Comparison of ENCODE assay signal across 8 mouse cellular contexts in genomic region chr10:87024884-87025283, GRCm38 (mm10). TPM values are rescaled to one million over a fixed set of nuclear protein-coding genes. Genes with fewer than 3 reads are reported as not detected.
DNase-seq lines count a peak whose midpoint lies in the region; ATAC-seq lines count a peak whose summit lies in the region.

No protein-coding gene starts in this region.

- peak; percentile 75; the same call in 1 of the 2 replicates for ATAC-seq in embryonic facial prominence, embryonic 12.5 days (ENCODE audit: insufficient number of reproducible peaks, insufficient read depth, low FRiP score, low TSS enrichment)
- peak; percentile 88 for ATAC-seq in kidney, embryonic 14.5 days (ENCODE audit: low FRiP score, low TSS enrichment)

- no peak overlapping the region for H3K4me3 ChIP-seq in embryonic facial prominence, embryonic 12.5 days
- H3K4me3 ChIP-seq in kidney, embryonic 14.5 days (ENCODE audit: low read length): no peak overlapping the region

- no peaks in the 10 kb centered on the region for H3K9me3 ChIP-seq in embryonic facial prominence, embryonic 12.5 days
- H3K9me3 ChIP-seq in kidney, embryonic 14.5 days (ENCODE audit: control insufficient read depth, low read length): no peaks in the 10 kb centered on the region

- H3K27ac ChIP-seq in embryonic facial prominence, embryonic 12.5 days: no peak overlapping the region
- H3K27ac ChIP-seq in kidney, embryonic 14.5 days (ENCODE audit: low read depth, low read length): no peak overlapping the region

- 2% methylated on average over 10 of the region's 10 CpGs for WGBS in embryonic facial prominence, embryonic 12.5 days
- WGBS in kidney, embryonic 14.5 days: 3% methylated on average over 8 of the region's 10 CpGs

- DNase-seq in 416B (ENCODE audit: low read depth): peak; percentile 81
- peak; percentile 86 for DNase-seq in adrenal gland, postnatal 25 days
- DNase-seq in heart, adult 9 months (ENCODE audit: low spot score in 2 of 2): peak; percentile 13 to 40
- DNase-seq in liver: peak; percentile 76
- peak; percentile 73 for DNase-seq in naive thymus-derived CD4-positive, alpha-beta T cell, adult 2 months (ENCODE audit: low read depth)
- DNase-seq in spleen, postnatal 4 days (ENCODE audit: low spot score in 2 of 2): peak; percentile 65 to 86

- no peaks in the 10 kb centered on the region for H3K36me3 ChIP-seq in embryonic facial prominence, embryonic 12.5 days
- H3K36me3 ChIP-seq in kidney, embryonic 14.5 days (ENCODE audit: control insufficient read depth, insufficient read depth, low read length): no peaks in the 10 kb centered on the region

- no peak overlapping the region for H3K4me2 ChIP-seq in embryonic facial prominence, embryonic 12.5 days (replicated peaks)
- H3K4me2 ChIP-seq in kidney, embryonic 14.5 days (replicated peaks; ENCODE audit: low read depth, low read length): no peak overlapping the region

- no peaks in the 10 kb centered on the region for H3K4me1 ChIP-seq in embryonic facial prominence, embryonic 12.5 days
- no peaks in the 10 kb centered on the region for H3K4me1 ChIP-seq in kidney, embryonic 14.5 days (ENCODE audit: control insufficient read depth, insufficient read depth, low read length)

- H3K27me3 ChIP-seq in embryonic facial prominence, embryonic 12.5 days: no peaks in the 10 kb centered on the region
- no peaks in the 10 kb centered on the region for H3K27me3 ChIP-seq in kidney, embryonic 14.5 days (ENCODE audit: control insufficient read depth, insufficient read depth, low read length)

- no peak overlapping the region for H3K9ac ChIP-seq in embryonic facial prominence, embryonic 12.5 days
- H3K9ac ChIP-seq in kidney, embryonic 14.5 days (ENCODE audit: low read depth, low read length): no peak overlapping the region

RNA-seq across cellular contexts. Expression of gene Stab2, which starts 17.1 kb away (rescaled TPM):
- 0.33 and 1.4 TPM in 2 replicates for total RNA-seq in adrenal gland, postnatal 25 days (2021)
- polyA plus RNA-seq in embryonic facial prominence, embryonic 12.5 days (2016; fragmentation: Nextera tagmentation; extraction: Ambion mirVana): 0.11 and 0.27 TPM in 2 replicates
- 1.8 and 3.8 TPM in 2 replicates for polyA plus RNA-seq in kidney, embryonic 14.5 days (2014; fragmentation: Nextera tagmentation; extraction: Ambion mirVana)

RNA-seq across cellular contexts. Expression of gene 1700113H08Rik, which starts 33.0 kb away (rescaled TPM):
- not detected in 2 replicates for total RNA-seq in adrenal gland, postnatal 25 days (2021)
- polyA plus RNA-seq in embryonic facial prominence, embryonic 12.5 days (2016; fragmentation: Nextera tagmentation; extraction: Ambion mirVana): not detected in 2 replicates
- polyA plus RNA-seq in kidney, embryonic 14.5 days (2014; fragmentation: Nextera tagmentation; extraction: Ambion mirVana): not detected in 2 replicates

Comparison
In these comparisons a context has a peak if more than half of its experiments do, and no peak if none do; other contexts are left out.
1. DNase-seq: peak in every context shown above with its lines; median percentile 86 in adrenal gland, postnatal 25 days; 81 in 416B; 76 in liver; 76 in spleen, postnatal 4 days; 73 in naive thymus-derived CD4-positive, alpha-beta T cell, adult 2 months; 26 in heart, adult 9 months.